Comparison of ENCODE assay signal across 21 mouse cellular contexts in the genomic region with DNA sequence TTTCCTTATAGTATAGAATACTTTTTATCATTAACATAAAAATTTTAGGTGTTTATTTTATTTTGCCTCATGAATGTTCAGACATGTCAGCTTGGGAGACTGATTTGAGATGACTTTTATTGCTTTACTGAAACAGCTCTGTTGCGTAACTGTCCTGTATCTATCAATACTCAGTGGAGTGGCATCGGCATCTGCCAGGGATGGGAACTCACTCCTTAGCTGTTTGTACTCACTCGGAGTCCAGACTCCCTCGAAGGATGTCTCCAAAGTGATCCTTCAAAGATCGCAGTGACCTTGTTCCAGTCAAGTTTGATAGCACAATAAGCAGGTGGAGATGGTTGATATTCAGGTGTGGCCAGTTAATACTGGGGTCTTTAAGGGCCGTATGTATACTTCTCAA.
"Had no signal": no experiment of that assay in that cellular context is flagged by ENCODE, and none has a peak within 500 bp of the region (broad histone marks: within the 10 kb centered on the region; RNA-seq: fewer than 3 reads in every experiment).

No protein-coding gene starts in this region.

- DNase-seq: liver, postnatal 0 days; lung, adult 2 months; lung, postnatal 14 days; lung, postnatal 36 days; retina, postnatal 1 day; right cerebral cortex, adult 18-20 months; right cerebral cortex, postnatal 25 days; right cerebral cortex, postnatal 4 days; spleen, adult 18-20 months; thymus, adult 18-20 months; thymus, postnatal 14 days; thymus, postnatal 36 days had no signal

- H3K27ac ChIP-seq: lung, embryonic 15.5 days; macrophage; midbrain, embryonic 13.5 days; midbrain, embryonic 15.5 days; neural tube, embryonic 13.5 days; neural tube, embryonic 15.5 days had no signal

- H3K9me3 ChIP-seq: lung, embryonic 15.5 days; megakaryocyte, embryonic 14.5 days; midbrain, embryonic 13.5 days; midbrain, embryonic 15.5 days; neural tube, embryonic 13.5 days; neural tube, embryonic 15.5 days had no signal

- H3K4me3 ChIP-seq: lung, embryonic 15.5 days; megakaryocyte, embryonic 14.5 days; midbrain, embryonic 13.5 days; midbrain, embryonic 15.5 days; neural tube, embryonic 13.5 days; neural tube, embryonic 15.5 days had no signal

- ATAC-seq: liver, postnatal 0 days; lung, postnatal 0 days; midbrain, embryonic 13.5 days; midbrain, embryonic 15.5 days had no signal

- H3K36me3 ChIP-seq: midbrain, embryonic 13.5 days; midbrain, embryonic 15.5 days; neural tube, embryonic 13.5 days; neural tube, embryonic 15.5 days had no signal

- H3K9ac ChIP-seq: liver, postnatal 0 days; lung, embryonic 15.5 days; midbrain, embryonic 13.5 days; midbrain, embryonic 15.5 days; neural tube, embryonic 13.5 days; neural tube, embryonic 15.5 days had no signal

- H3K4me1 ChIP-seq: midbrain, embryonic 13.5 days; midbrain, embryonic 15.5 days; neural tube, embryonic 13.5 days had no signal

- H3K27me3 ChIP-seq: lung, embryonic 15.5 days; midbrain, embryonic 13.5 days; midbrain, embryonic 15.5 days; neural tube, embryonic 13.5 days; neural tube, embryonic 15.5 days had no signal

- H3K4me2 ChIP-seq: lung, embryonic 15.5 days; midbrain, embryonic 11.5 days; midbrain, embryonic 13.5 days; midbrain, embryonic 15.5 days; neural tube, embryonic 13.5 days; neural tube, embryonic 15.5 days had no signal
